Mouse (Mus musculus) MEL (cell line): ENCODE results near the gene Klrb1b. TPM values are rescaled to one million over a fixed set of nuclear protein-coding genes. Genes with fewer than 3 reads are reported as not detected.

ENCODE experiments used
- DNase-seq: peaks from one replicate; pipeline ENCODE4 v3.0.0; 2011; ENCODE audit warnings: low read depth, low spot score
- H3K27ac ChIP-seq: 2 replicates; pipeline ENCODE4 v1.5.1; 2012; ENCODE audit warnings: low read depth, mild to moderate bottlenecking, control low read depth, low read length, moderate library complexity; ENCODE audit not compliant: control insufficient read depth
- H3K27me3 ChIP-seq, 2 experiments: fragments of 150-350 bp in 1 of 2; sonication (generic) in 1 of 2; 2 replicates each; pipeline ENCODE4 v1.6.1; 2012; ENCODE audit warnings: low read length in 2 of 2, mild to moderate bottlenecking in 2 of 2, improper control_type of control experiment in 1 of 2, moderate library complexity in 1 of 2; ENCODE audit not compliant: insufficient read depth in 2 of 2, control insufficient read depth in 1 of 2
- H3K36me3 ChIP-seq, 2 experiments: 2 replicates each; pipeline ENCODE4 v1.6.1; 2012 to 2014; ENCODE audit warnings: low read length in 2 of 2, improper control_type of control experiment in 1 of 2, inconsistent platforms in 1 of 2, mild to moderate bottlenecking in 1 of 2; ENCODE audit not compliant: insufficient read depth in 2 of 2, control insufficient read depth in 1 of 2
- H3K4me1 ChIP-seq, 2 experiments: fragments of 150-350 bp in 1 of 2; sonication (generic) in 1 of 2; 2 replicates each; pipeline ENCODE4 v1.6.1; 2012; ENCODE audit warnings: low read length in 2 of 2, improper control_type of control experiment in 1 of 2, mild to moderate bottlenecking in 1 of 2; ENCODE audit not compliant: insufficient read depth in 2 of 2, control insufficient read depth in 1 of 2
- H3K4me3 ChIP-seq, 2 experiments: fragments of 150-350 bp in 1 of 2; sonication (generic) in 1 of 2; 2 replicates each; pipeline ENCODE4 v1.5.1; 2012; ENCODE audit warnings: low read depth in 2 of 2, low read length in 2 of 2, mild to moderate bottlenecking in 2 of 2, moderate library complexity in 2 of 2, control low read depth in 1 of 2, improper control_type of control experiment in 1 of 2; ENCODE audit not compliant: control insufficient read depth in 1 of 2, insufficient read depth in 1 of 2
- H3K79me2 ChIP-seq: 2 replicates; pipeline ENCODE4 v1.6.1; 2012; ENCODE audit warnings: mild to moderate bottlenecking, low read length, moderate library complexity; ENCODE audit not compliant: control insufficient read depth, poor library complexity, insufficient read depth
- H3K9ac ChIP-seq: 2 replicates; pipeline ENCODE4 v1.6.1; 2012; ENCODE audit warnings: low read depth, mild to moderate bottlenecking, control low read depth, low read length, moderate library complexity; ENCODE audit not compliant: control insufficient read depth, poor library complexity, severe bottlenecking
- H3K9me3 ChIP-seq: fragments of 150-350 bp; sonication (generic); replicated peaks from 2 replicates; pipeline ENCODE4 v1.6.1; 2012; ENCODE audit warnings: mild to moderate bottlenecking, low read length, improper control_type of control experiment, moderate library complexity; ENCODE audit not compliant: insufficient read depth
- CHD2 ChIP-seq: IDR thresholded peaks from 2 replicates; pipeline ENCODE4 v1.6.1; 2011; ENCODE audit warnings: low read length, improper control_type of control experiment
- CTCF ChIP-seq, 3 experiments: IDR thresholded peaks in 2 of 3; conservative IDR thresholded peaks in 1 of 3; 2 replicates each; pipeline ENCODE4 v1.5.1; 2011 to 2012; ENCODE audit warnings: low read length in 3 of 3, low read depth in 2 of 3, mild to moderate bottlenecking in 2 of 3, improper control_type of control experiment in 1 of 3, inconsistent platforms in 1 of 3, mixed read lengths in 1 of 3, moderate library complexity in 1 of 3; ENCODE audit not compliant: control insufficient read depth in 1 of 3, insufficient read depth in 1 of 3, poor library complexity in 1 of 3, severe bottlenecking in 1 of 3
- GABPA ChIP-seq: IDR thresholded peaks from 2 replicates; pipeline ENCODE4 v1.6.1; 2012; ENCODE audit warnings: low read depth, mild to moderate bottlenecking, inconsistent platforms, low read length, improper control_type of control experiment, moderate library complexity
- GATA1 ChIP-seq: IDR thresholded peaks from 2 replicates; pipeline ENCODE4 v1.6.1; 2011; ENCODE audit warnings: low read depth, low read length, improper control_type of control experiment
- HCFC1 ChIP-seq: IDR thresholded peaks from 2 replicates; pipeline ENCODE4 v1.6.1; 2012; ENCODE audit warnings: low read depth, mild to moderate bottlenecking, inconsistent platforms, low read length, improper control_type of control experiment, moderate library complexity
- MEF2A ChIP-seq: IDR thresholded peaks from 2 replicates; pipeline ENCODE4 v1.6.1; 2014; ENCODE audit warnings: low read depth, mild to moderate bottlenecking, inconsistent platforms, low read length, improper control_type of control experiment; ENCODE audit not compliant: poor library complexity, insufficient replicate concordance, severe bottlenecking; ENCODE audit errors: extremely low read depth
- NELFE ChIP-seq: IDR thresholded peaks from 2 replicates; pipeline ENCODE4 v1.6.1; 2011; ENCODE audit warnings: low read depth, low read length, improper control_type of control experiment
- POLR2AphosphoS2 ChIP-seq: IDR thresholded peaks from 2 replicates; pipeline ENCODE4 v1.6.1; 2011; ENCODE audit warnings: low read length, improper control_type of control experiment
- RAD21 ChIP-seq: IDR thresholded peaks from 2 replicates; pipeline ENCODE4 v1.6.1; 2011; ENCODE audit warnings: mild to moderate bottlenecking, low read depth, low read length, improper control_type of control experiment
- SIN3A ChIP-seq: IDR thresholded peaks from 2 replicates; pipeline ENCODE4 v1.6.1; 2012; ENCODE audit warnings: low read length, improper control_type of control experiment, inconsistent platforms
- SMC3 ChIP-seq: IDR thresholded peaks from 2 replicates; pipeline ENCODE4 v1.6.1; 2011; ENCODE audit warnings: low read depth, low read length, improper control_type of control experiment
- TAL1 ChIP-seq: IDR thresholded peaks from 2 replicates; pipeline ENCODE4 v1.6.1; 2012; ENCODE audit warnings: mild to moderate bottlenecking, inconsistent platforms, low read length, moderate library complexity, mixed read lengths
- TBP ChIP-seq: IDR thresholded peaks from 2 replicates; pipeline ENCODE4 v1.8.0; 2011; ENCODE audit warnings: low read depth, low read length, improper control_type of control experiment
- USF2 ChIP-seq, 2 experiments: IDR thresholded peaks; 2 replicates each; pipeline ENCODE4 v1.6.1; 2011 to 2012; ENCODE audit warnings: improper control_type of control experiment in 2 of 2, low read length in 2 of 2, borderline replicate concordance in 1 of 2, inconsistent platforms in 1 of 2, low read depth in 1 of 2, mild to moderate bottlenecking in 1 of 2; ENCODE audit not compliant: insufficient read depth in 1 of 2
- ZC3H11A ChIP-seq: IDR thresholded peaks from 2 replicates; pipeline ENCODE4 v1.6.1; 2012; ENCODE audit warnings: low read depth, mild to moderate bottlenecking, inconsistent platforms, low read length, improper control_type of control experiment
- ZMIZ1 ChIP-seq: IDR thresholded peaks from 2 replicates; pipeline ENCODE4 v1.6.1; 2012; ENCODE audit warnings: low read depth, mild to moderate bottlenecking, inconsistent platforms, low read length, improper control_type of control experiment, moderate library complexity
- polyA plus RNA-seq, 2 experiments: library from polyadenylated mRNA; stranded (reverse) in 1 of 2; unstranded in 1 of 2; fragments of >175 nt in 1 of 2; fragments of >200 nt in 1 of 2; gene quantifications; 2 replicates each; pipeline versions ENCODE4 v1.2.1 to v1.2.4; 2012; ENCODE audit warnings: low replicate concordance in 2 of 2, low read depth in 1 of 2; ENCODE audit not compliant: insufficient read length in 2 of 2, insufficient read depth in 1 of 2, missing spikeins in 1 of 2
- total RNA-seq: library from RNA; depleted of rRNA; stranded (reverse); fragments of 300-350 nt; gene quantifications from 2 replicates; pipeline ENCODE4 v1.2.3, GENCODE M21; 2012

The Klrb1b gene
- total and polyA plus RNA-seq, 3 experiments = not detected

GRCm38 (mm10) chr6:128854024-128854820 lies 28.1 kb upstream of the Klrb1b start:
- H3K36me3 ChIP-seq = peaks cover 0 to 7% of the 10 kb centered on the region in 2 experiments; a peak in 2 of 4 replicates
- no peaks in the 10 kb centered on the region for H3K9me3 ChIP-seq
- H3K4me3 ChIP-seq = no peak overlapping the region
- H3K4me1 ChIP-seq = peaks cover 0 to 5% of the 10 kb centered on the region in 2 experiments; a peak in 1 of 4 replicates
- peak; percentile 98 for TF ChIP-seq RAD21
- TF ChIP-seq SMC3 = peak; percentile 97
- TF ChIP-seq CTCF (IDR thresholded peaks at IDR 0.05 in 2 of 3, conservative IDR thresholded peaks at IDR 0.05 in 1 of 3; ENCODE audit: control insufficient read depth in 1 of 3, insufficient read depth in 1 of 3, low read depth in 2 of 3, low read length in 3 of 3, poor library complexity in 1 of 3, severe bottlenecking in 1 of 3) = peak; percentile 19 to 90 (median 65); a peak in 5 of 6 replicates
- TF ChIP-seq SIN3A = peak; percentile 22; the same call in 1 of the 2 replicates
- TF ChIP-seq ZC3H11A = peak; percentile 94
- TF ChIP-seq USF2 (IDR thresholded peaks at IDR 0.05; ENCODE audit: borderline replicate concordance in 1 of 2, insufficient read depth in 1 of 2, low read depth in 1 of 2, low read length in 2 of 2) = no peak
- TF ChIP-seq TBP = peak; percentile 27; the same call in 1 of the 2 replicates
- TF ChIP-seq TAL1 = no peak
- no peaks in the 10 kb centered on the region for H3K27me3 ChIP-seq
- H3K79me2 ChIP-seq = no peaks in the 10 kb centered on the region
- H3K27ac ChIP-seq = no peak overlapping the region
- peak; percentile 80 for DNase-seq
- no peak overlapping the region for H3K9ac ChIP-seq

GRCm38 (mm10) chr6:128852766-128853165 lies 26.6 kb upstream of the Klrb1b start:
- peaks cover 0 to 5% of the 10 kb centered on the region in 2 experiments; a peak in 1 of 4 replicates for H3K4me1 ChIP-seq
- H3K27ac ChIP-seq = no peak overlapping the region
- peaks cover 0 to 7% of the 10 kb centered on the region in 2 experiments; a peak in 2 of 4 replicates for H3K36me3 ChIP-seq
- H3K79me2 ChIP-seq = no peaks in the 10 kb centered on the region
- TF ChIP-seq HCFC1 (no peak), POLR2AphosphoS2 (no peak), ZMIZ1 (no peak), GATA1 (no peak), NELFE (no peak), GABPA (no peak), CHD2 (no peak), TAL1 (no peak), MEF2A (no peak), USF2 (IDR thresholded peaks at IDR 0.05; ENCODE audit: borderline replicate concordance in 1 of 2, insufficient read depth in 1 of 2, low read depth in 1 of 2, low read length in 2 of 2) (no peak)
- no peak for DNase-seq
- H3K27me3 ChIP-seq = no peaks in the 10 kb centered on the region
- no peak overlapping the region for H3K9ac ChIP-seq
- no peak overlapping the region for H3K4me3 ChIP-seq
- H3K9me3 ChIP-seq = no peaks in the 10 kb centered on the region
